Mouse (Mus musculus): ENCODE data around the gene Mgat4b. TPM values are rescaled to one million over a fixed set of nuclear protein-coding genes. Genes with fewer than 3 reads are reported as not detected.

Gene Mgat4b
- polyA plus RNA-seq, 1 experiment from 2014 or later: 56.6 TPM

DNA sequence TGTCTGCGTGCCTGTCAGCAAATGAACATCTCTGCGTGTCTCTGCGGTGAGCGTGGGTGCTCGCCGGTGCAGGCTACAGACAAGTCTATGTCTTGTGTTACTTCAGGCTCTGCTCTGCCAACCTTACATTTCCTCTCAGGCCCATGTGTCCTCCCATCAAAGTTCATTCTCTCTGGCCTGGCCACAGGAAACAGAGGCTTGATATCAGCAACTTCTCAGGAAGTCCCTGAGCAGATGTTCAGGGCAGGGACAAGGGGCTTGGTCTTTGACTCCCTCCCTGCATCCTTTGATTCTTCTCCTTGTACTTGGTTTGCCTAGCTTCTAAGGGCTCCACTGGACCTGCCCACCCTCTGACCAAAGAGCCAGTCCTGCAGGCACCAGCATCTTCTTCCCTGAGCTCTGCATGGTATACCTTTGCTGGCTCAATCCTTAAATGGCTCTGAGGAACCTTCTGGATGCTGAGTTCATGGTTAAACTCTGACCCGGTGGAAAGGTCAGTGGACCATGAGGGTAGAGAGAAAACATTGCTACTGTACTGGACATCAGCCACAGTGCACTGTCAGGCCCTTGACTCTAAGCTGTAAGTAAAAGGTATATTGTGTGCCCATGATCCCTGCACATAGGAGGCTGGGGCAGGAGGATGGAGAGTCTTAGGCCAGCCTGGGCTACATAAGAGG, 29.7 kb downstream of the Mgat4b start:
- ATAC-seq (ENCODE audit: low read depth): no peak

DNA sequence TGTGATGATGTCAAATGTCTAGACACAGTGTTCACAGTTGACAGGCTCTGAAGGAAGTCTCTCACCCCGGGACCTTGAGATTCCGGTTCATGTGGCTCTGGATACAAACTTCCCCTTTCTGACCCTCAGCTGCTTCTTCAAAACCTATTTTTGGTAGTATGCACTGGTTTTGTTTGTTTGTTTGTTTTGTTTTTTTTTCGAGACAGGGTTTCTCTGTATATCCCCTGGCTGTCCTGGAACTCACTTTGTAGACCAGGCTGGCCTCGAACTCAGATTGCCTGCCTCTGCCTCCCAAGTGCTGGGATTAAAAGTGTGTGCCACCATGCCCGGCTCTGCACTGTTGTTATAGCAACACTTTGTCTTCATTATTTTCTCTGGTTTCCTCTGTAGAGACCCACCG, 33.2 kb downstream of the Mgat4b start:
- WGBS: 80% methylated on average over 6 of the region's 6 CpGs
- Histone ChIP-seq H3K9ac (no peak overlapping the region), H3K36me3 (no peaks in the 10 kb centered on the region), H3K27me3 (peaks cover 8% of the 10 kb centered on the region), H3K4me2 (no peak overlapping the region), H3K4me3 (no peak overlapping the region), H3K27ac (replicated peaks) (no peak overlapping the region), H3K4me1 (replicated peaks) (no peaks in the 10 kb centered on the region), H3K9me3 (no peaks in the 10 kb centered on the region)
- no peak for ATAC-seq (ENCODE audit: low read depth)

More for the DNA sequence above, 29.7 kb downstream of the Mgat4b start:
- Histone ChIP-seq H3K36me3 (peaks cover under 1% of the 10 kb centered on the region; the same call in 1 of the 2 replicates), H3K27me3 (peaks cover 37% of the 10 kb centered on the region), H3K4me2 (no peak overlapping the region), H3K4me3 (no peak overlapping the region), H3K27ac (replicated peaks) (no peak overlapping the region), H3K9me3 (no peaks in the 10 kb centered on the region), H3K4me1 (replicated peaks) (peaks cover 22% of the 10 kb centered on the region), H3K9ac (no peak overlapping the region)
- WGBS: 85% methylated on average over 7 of the region's 7 CpGs

DNA sequence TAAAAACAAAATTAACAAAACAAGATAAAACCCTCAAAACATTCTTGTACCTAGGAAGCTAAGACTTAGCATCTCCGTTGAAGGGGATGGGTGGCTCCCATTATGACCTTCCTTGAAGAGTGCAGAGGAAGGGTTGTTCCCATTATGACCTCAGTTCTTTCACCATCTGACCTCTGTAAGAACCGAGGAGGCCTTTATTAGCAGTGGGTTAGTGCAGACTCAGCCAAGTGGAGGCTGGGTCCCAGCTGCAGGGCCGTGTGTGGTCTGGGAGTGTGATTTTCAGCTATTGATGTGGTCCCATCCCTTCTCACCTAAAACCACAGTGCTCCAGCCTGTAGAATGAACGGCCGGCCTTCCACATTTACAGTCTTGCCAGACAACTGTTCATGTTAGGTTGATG, 34.6 kb downstream of the Mgat4b start:
- no peaks in the 10 kb centered on the region for H3K36me3 ChIP-seq
- ATAC-seq (ENCODE audit: low read depth): no peak
- H3K4me3 ChIP-seq: no peak overlapping the region
- H3K27ac ChIP-seq (replicated peaks): no peak overlapping the region
- H3K9ac ChIP-seq: no peak overlapping the region
- H3K9me3 ChIP-seq: no peaks in the 10 kb centered on the region
- H3K4me1 ChIP-seq (replicated peaks): no peaks in the 10 kb centered on the region
- 66% methylated on average over 5 of the region's 5 CpGs for WGBS
- H3K4me2 ChIP-seq: no peak overlapping the region
- no peaks in the 10 kb centered on the region for H3K27me3 ChIP-seq

DNA sequence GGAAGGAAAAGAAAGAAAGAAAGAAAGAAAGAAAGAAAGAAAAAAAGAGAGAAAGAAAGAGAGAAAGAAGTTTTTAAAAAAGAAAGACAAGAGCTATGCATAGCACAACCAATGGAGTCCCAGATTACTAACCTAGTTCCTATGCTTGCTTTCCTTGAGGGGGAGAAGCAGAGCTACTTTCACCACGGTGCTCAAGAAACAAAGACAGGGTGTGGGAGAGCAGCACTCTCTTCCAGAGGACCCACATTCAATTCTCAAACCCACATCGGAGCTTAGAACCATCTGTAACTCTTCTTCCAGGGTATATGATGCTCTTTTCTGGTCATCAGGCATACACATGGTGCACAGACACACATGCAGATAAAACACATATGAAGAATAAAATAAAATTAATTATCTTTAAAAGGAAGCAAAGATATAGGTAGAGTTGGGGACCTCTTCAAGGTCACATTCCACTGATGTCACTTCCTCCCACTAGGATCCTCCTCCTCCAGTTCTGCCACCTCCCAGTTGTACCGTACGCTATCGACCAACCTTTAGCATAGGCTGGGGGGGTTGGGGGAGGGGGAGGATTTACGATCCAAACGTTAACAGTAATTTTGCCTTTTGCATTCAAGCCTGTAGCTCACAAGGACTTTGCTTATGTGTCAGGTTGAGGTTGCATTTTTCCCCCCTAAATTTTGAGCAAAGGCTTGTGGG, 37.9 kb downstream of the Mgat4b start:
- 78% methylated on average over 7 of the region's 7 CpGs for WGBS
- H3K27ac ChIP-seq (replicated peaks): no peak overlapping the region
- no peak overlapping the region for H3K9ac ChIP-seq
- no peak overlapping the region for H3K4me2 ChIP-seq
- no peak overlapping the region for H3K4me3 ChIP-seq
- no peaks in the 10 kb centered on the region for H3K9me3 ChIP-seq
- ATAC-seq (ENCODE audit: low read depth): no peak
- H3K36me3 ChIP-seq: no peaks in the 10 kb centered on the region
- no peaks in the 10 kb centered on the region for H3K27me3 ChIP-seq
- H3K4me1 ChIP-seq (replicated peaks): peaks cover 11% of the 10 kb centered on the region; the same call in 1 of the 2 replicates

DNA sequence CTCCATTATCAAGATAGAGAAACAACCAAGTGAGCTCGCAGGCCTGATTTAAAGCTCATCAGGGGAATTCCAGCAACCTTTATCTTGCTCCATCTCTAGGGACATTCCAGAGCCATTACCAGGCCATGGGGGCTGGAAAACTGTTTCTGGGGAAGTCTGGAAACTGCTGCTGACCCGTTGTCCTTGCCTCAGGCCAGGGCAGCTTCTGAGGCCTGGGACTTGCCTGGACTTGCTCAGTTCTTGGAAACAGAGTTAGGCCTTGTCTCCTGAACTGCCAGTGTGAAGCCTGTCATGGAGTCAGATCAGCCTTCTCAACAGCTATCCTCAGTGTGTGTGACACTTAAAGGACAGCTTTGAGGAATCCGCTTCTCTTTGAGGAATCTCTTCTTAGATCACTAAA, 41.5 kb downstream of the Mgat4b start:
- ATAC-seq (ENCODE audit: low read depth): no peak
- Histone ChIP-seq H3K4me1 (replicated peaks) (peaks cover 11% of the 10 kb centered on the region; the same call in 1 of the 2 replicates), H3K9me3 (no peaks in the 10 kb centered on the region), H3K4me2 (no peak overlapping the region), H3K27me3 (no peaks in the 10 kb centered on the region), H3K4me3 (no peak overlapping the region), H3K36me3 (peaks cover 20% of the 10 kb centered on the region), H3K9ac (no peak overlapping the region), H3K27ac (replicated peaks) (0 out of 2 replicates have a peak overlapping the region, but pooled peaks have one; percentile 34)
- 53% methylated on average over 3 of the region's 3 CpGs for WGBS

DNA sequence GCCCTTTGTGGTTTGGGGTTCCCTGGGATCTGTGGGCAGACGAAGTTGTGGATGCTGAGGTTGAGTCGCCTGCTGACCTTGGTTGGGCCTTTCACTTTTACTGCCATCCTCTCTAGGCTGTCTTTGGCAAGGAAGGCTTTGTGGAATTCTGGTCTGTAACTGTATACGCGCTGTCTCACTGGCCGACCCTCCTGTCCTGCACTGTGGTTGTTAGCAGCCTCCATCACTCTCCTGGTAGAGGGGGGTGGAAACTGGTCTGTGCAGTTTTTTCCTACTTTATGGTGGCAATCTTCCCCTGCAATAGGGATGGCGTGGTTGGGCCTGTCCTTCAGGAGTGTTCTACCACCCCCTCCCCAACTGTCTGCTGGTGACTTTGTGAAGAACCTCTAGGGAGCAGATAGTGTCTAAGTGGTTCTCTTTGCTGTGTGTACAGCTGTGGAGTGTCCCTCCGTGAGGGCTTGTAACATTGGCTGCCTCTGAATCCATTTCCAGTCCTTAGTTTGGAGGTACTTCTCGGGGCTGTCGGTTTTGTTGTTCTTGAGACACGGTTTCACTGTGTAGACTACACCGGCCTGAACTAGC, 42.1 kb downstream of the Mgat4b start:
- H3K9me3 ChIP-seq: no peaks in the 10 kb centered on the region
- H3K27me3 ChIP-seq: no peaks in the 10 kb centered on the region
- H3K4me2 ChIP-seq: no peak overlapping the region
- H3K4me1 ChIP-seq (replicated peaks): peaks cover 11% of the 10 kb centered on the region; the same call in 1 of the 2 replicates
- no peak overlapping the region for H3K27ac ChIP-seq (replicated peaks)
- no peak for ATAC-seq (ENCODE audit: low read depth)
- no peak overlapping the region for H3K4me3 ChIP-seq
- H3K9ac ChIP-seq: no peak overlapping the region
- 58% methylated on average over 11 of the region's 11 CpGs for WGBS
- peaks cover 26% of the 10 kb centered on the region for H3K36me3 ChIP-seq

DNA sequence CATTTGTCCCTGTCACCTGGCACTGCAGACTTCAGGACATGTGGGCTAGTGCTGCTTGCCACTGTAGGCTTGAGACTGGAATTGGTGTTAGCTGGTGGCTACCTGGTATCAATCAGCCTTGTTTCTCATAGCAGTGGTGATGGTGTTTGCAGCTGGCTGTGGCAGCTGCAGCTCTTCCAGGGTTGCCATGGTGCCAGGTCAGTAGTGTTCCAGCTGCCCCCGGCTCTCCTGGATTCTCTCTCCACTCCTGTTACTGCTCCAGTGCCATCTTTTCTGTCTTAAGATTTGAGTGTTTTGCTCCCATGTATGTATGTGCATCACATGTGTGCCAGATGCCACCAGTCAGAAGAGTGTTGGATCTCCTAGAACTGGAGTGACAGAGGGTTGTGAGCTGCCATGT, 42.7 kb downstream of the Mgat4b start:
- no peak for ATAC-seq (ENCODE audit: low read depth)
- peaks cover 11% of the 10 kb centered on the region; the same call in 1 of the 2 replicates for H3K4me1 ChIP-seq (replicated peaks)
- no peaks in the 10 kb centered on the region for H3K9me3 ChIP-seq
- whole genome bisulfite sequencing: 65% methylated on average over 1 of the region's 1 CpGs
- peaks cover 32% of the 10 kb centered on the region for H3K36me3 ChIP-seq
- no peak overlapping the region for H3K4me3 ChIP-seq
- no peaks in the 10 kb centered on the region for H3K27me3 ChIP-seq
- H3K4me2 ChIP-seq: no peak overlapping the region
- no peak overlapping the region for H3K27ac ChIP-seq (replicated peaks)
- H3K9ac ChIP-seq: no peak overlapping the region

DNA sequence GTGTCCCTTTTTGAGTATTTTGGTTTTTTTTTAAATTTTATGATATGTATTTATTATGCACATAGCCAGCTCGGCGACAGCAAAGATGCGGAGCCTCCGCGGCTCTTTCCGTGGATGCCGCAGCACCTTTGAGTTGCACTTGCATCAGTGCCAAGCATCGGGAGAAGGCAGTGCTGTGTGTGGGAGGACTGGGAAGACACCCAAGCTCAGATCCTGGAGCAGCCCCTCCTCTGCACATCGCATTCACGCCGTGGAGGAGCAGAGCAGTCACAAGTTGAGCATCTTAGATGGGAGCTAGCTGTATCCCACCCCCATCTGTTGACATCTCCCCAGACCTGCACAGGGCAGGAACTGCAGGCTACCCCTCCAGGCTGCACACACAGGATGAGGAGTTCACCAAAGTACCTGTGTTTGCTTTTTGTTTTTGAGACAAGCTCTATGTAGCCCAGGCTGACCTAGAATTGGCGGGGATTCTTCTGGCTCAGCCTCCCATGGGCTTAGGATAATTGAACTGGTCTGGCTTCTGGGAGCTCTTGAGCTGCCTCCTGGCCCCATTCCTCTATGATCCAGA, 43.4 kb downstream of the Mgat4b start:
- no peak overlapping the region for H3K4me3 ChIP-seq
- H3K27ac ChIP-seq (replicated peaks): no peak overlapping the region
- peaks cover 39% of the 10 kb centered on the region for H3K36me3 ChIP-seq
- peaks cover 11% of the 10 kb centered on the region; the same call in 1 of the 2 replicates for H3K4me1 ChIP-seq (replicated peaks)
- 83% methylated on average over 12 of the region's 12 CpGs for WGBS
- H3K27me3 ChIP-seq: no peaks in the 10 kb centered on the region
- H3K9me3 ChIP-seq: no peaks in the 10 kb centered on the region
- no peak; the same call in 1 of the 2 replicates for ATAC-seq (ENCODE audit: low read depth)
- no peak overlapping the region for H3K4me2 ChIP-seq
- H3K9ac ChIP-seq: no peak overlapping the region

DNA sequence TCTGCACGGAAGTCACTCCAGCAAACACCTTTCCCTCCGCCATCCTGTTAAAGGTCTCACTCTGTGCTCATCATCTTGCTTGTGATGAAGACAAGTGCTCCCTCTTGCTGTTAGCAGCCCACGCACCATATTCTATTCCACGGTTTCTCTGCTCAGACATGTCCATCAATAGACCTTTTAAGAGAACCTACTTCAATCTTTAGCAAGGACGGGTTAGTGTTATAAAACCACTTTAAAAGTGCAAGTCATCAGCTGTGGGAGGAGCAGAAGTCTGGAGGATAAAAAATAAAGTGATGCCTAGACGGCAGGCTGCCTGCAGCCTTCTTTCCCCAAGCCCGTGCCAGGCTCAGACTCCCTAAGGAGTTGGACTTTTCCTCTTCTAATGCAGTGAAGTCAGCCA, 45.9 kb downstream of the Mgat4b start:
- no peaks in the 10 kb centered on the region for H3K9me3 ChIP-seq
- H3K27ac ChIP-seq (replicated peaks): no peak overlapping the region
- H3K9ac ChIP-seq: no peak overlapping the region
- WGBS: 85% methylated on average over 7 of the region's 7 CpGs
- no peak overlapping the region for H3K4me2 ChIP-seq
- no peak for ATAC-seq (ENCODE audit: low read depth)
- no peak overlapping the region for H3K4me3 ChIP-seq
- no peaks in the 10 kb centered on the region for H3K27me3 ChIP-seq
- peaks cover 10% of the 10 kb centered on the region; the same call in 1 of the 2 replicates for H3K4me1 ChIP-seq (replicated peaks)
- peaks cover 64% of the 10 kb centered on the region for H3K36me3 ChIP-seq

DNA sequence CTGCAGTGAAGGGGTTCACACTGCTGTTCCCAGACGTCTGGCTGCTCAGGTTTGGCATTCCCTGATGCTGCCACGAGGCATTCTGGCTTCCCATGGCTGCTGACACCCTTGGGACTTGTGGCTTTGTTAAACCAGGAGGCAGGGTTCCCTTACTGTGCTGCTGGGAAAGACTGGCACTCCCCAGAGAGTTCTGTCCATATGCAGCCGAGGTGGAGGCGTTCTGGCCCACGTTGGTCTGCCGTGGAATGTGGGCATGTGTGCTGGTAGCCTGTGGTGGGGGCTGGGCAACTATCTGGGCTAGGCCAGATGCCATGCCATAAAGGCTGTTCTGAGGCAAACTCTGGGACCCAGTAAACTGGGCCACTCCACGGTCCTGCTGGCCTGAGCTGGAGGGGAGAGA, 47.6 kb downstream of the Mgat4b start:
- no peaks in the 10 kb centered on the region for H3K4me1 ChIP-seq (replicated peaks)
- no peak overlapping the region for H3K4me2 ChIP-seq
- peaks cover 81% of the 10 kb centered on the region for H3K36me3 ChIP-seq
- H3K4me3 ChIP-seq: no peak overlapping the region
- WGBS: 62% methylated on average over 7 of the region's 7 CpGs
- ATAC-seq (ENCODE audit: low read depth): no peak
- no peak overlapping the region; the same call in 1 of the 2 replicates for H3K27ac ChIP-seq (replicated peaks)
- no peak overlapping the region for H3K9ac ChIP-seq
- H3K9me3 ChIP-seq: no peaks in the 10 kb centered on the region
- H3K27me3 ChIP-seq: no peaks in the 10 kb centered on the region

DNA sequence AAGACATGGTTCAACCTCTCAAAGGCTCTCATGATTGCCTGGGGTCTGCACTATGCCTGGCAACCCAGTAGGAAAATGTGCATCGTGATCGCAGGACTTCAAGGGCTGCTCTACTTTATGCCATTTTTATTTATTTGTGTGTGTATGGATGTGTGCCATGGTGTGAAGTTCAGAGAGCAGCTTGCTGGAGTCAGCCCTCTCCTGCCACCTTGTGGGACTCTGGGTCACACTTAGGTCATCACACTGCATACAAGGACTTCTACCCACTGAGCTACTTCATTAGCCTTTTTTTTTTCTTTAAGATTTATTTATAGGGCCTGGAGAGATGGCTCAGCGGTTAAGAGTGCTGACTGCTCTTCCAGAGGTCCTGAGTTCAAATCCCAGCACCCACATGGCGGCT, 51.3 kb downstream of the Mgat4b start:
- ATAC-seq (ENCODE audit: low read depth): no peak
- H3K4me1 ChIP-seq (replicated peaks): no peaks in the 10 kb centered on the region
- no peak overlapping the region for H3K9ac ChIP-seq
- 93% methylated on average over 4 of the region's 4 CpGs for WGBS
- H3K4me2 ChIP-seq: no peak overlapping the region
- no peaks in the 10 kb centered on the region for H3K27me3 ChIP-seq
- no peaks in the 10 kb centered on the region for H3K9me3 ChIP-seq
- H3K4me3 ChIP-seq: no peak overlapping the region
- H3K36me3 ChIP-seq: peaks cover 95% of the 10 kb centered on the region
- no peak overlapping the region for H3K27ac ChIP-seq (replicated peaks)

DNA sequence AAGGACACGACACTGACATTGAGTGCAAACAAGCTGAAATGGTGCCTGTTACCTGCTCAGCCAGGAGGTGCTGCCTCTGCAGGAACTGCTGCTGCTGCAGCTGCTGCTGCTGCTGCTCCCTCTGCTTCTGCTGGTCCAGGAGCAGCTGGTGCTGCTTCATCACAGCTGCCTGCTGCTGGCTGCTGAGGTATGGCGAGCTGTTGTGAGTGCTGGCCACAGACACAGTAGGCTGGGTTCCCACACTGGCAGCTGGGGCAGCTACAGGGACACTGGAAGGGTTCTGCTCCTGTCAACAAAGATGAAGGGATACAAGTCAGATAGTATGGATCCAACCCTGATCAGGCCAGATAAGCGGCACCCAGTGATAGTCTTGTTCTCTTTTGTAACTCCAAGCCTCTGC, 52.5 kb downstream of the Mgat4b start:
- no peak overlapping the region for H3K4me3 ChIP-seq
- no peak overlapping the region for H3K9ac ChIP-seq
- H3K4me2 ChIP-seq: no peak overlapping the region
- 92% methylated on average over 3 of the region's 3 CpGs for whole genome bisulfite sequencing
- H3K9me3 ChIP-seq: no peaks in the 10 kb centered on the region
- no peaks in the 10 kb centered on the region for H3K4me1 ChIP-seq (replicated peaks)
- H3K36me3 ChIP-seq: peaks cover 85% of the 10 kb centered on the region
- no peaks in the 10 kb centered on the region for H3K27me3 ChIP-seq
- no peak for ATAC-seq (ENCODE audit: low read depth)
- H3K27ac ChIP-seq (replicated peaks): no peak overlapping the region
